Mouse (Mus musculus) leukemia stem cell, adult 10-12 weeks (primary cell): ENCODE measurements around the gene Ovol3. TPM values are rescaled to one million over a fixed set of nuclear protein-coding genes. Genes with fewer than 3 reads are reported as not detected.

Experiments used
- polyA plus RNA-seq: library from polyadenylated mRNA; stranded (reverse); fragments of >175 nt; gene quantifications from 2 replicates; pipeline ENCODE4 v1.2.3, GENCODE M21; 2012; ENCODE audit warnings: low replicate concordance

The Ovol3 gene
- not detected in 2 replicates for polyA plus RNA-seq

DNA sequence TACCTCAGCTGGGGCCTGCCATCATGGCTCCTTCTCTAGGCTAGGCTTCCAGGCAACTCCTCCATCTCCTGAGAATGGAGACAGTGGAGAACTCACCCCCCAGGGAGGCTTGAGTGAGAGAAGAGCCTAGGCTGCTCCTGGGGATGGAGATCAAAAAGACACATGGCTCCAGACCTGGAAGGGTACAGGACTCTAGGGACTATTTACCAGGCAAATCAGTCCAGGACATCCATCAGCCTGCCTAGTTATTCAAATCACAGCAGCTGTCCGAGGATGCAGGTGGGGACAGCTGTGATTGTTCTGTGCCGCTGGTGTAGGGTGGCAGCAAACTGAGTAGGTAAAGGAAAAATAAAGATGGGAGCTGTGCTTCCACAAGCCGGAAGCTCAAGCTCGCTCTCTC, at the start of gene Ovol3:
Gene Ovol3 (minus strand): TSS at position 101 of the 400 bp plus-strand sequence.

GRCm38 (mm10) chr7:30279951-30280669, 44.6 kb upstream of the Ovol3 start, which contains the start of the genes Thap8 and Wdr62:
Gene Thap8 (plus strand): TSS chr7:30280094.
Gene Wdr62 (minus strand): TSS chr7:30280419.

DNA sequence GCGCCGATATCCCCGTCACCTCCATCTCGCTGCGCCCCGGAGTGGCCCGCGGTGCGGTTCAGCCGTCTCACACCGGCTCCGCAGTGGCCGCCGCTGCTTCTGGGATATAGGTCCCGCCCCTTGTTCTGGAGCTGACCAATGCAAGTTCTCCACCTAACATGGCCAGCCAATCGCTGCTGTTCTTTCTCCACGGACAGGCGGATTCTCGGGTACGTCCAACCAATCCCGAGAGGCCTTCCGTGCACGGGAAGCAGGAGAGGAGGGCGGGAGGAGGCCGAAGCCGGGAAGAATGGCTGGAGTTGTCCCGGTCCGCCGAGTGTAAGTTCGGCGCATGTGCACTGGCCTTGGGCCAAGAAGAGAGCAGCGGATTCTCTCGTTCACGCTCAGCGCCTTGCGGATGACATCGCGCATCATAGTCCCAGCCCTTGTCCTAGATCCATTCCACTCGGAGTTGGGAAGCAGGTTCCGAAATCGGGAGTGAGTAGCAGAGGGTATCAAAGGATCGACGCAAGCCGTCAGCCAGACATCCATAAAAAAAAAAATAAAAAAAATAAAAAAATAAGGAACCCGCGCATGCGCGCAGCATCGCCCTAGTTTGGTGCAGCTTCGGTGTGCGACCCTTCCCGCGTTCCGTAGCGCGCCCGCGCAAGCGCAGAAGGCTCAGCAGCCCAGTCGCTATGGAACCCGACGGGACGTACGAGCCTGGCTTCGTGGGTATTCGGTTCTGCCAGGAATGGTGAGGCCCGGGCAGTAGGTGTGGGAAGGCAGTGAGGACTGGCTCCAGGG, 3.7 kb downstream of the Ovol3 start, which contains the start of the genes Polr2i and Tbcb:
Gene Polr2i (plus strand): TSS at position 280 of the 786 bp plus-strand sequence.
Gene Tbcb (minus strand): TSS at position 604 of the 786 bp plus-strand sequence.

GRCm38 (mm10) chr7:30198481-30198971, 37.0 kb downstream of the Ovol3 start, which contains the start of gene Capns1:
Gene Capns1 (minus strand): TSS chr7:30198811.

GRCm38 (mm10) chr7:30183879-30184289, 51.6 kb downstream of the Ovol3 start, which contains the start of gene Cox7a1:
Gene Cox7a1 (plus strand): TSS chr7:30184144.

Other genes starting within 250 kb of the Ovol3 start
- not detected in 2 replicates for gene Zfp14, start 184.3 kb downstream of the Ovol3 start, polyA plus RNA-seq
- gene Zfp82, start 162.8 kb downstream of the Ovol3 start, polyA plus RNA-seq: 0.14 and 0.46 TPM in 2 replicates
- gene Gm26920, start 145.3 kb downstream of the Ovol3 start, polyA plus RNA-seq: not detected in 2 replicates
- gene Zfp566, start 145.2 kb downstream of the Ovol3 start, polyA plus RNA-seq: 0.27 and 0.80 TPM in 2 replicates
- gene Zfp260, start 140.9 kb downstream of the Ovol3 start, polyA plus RNA-seq: 0.48 and 0.87 TPM in 2 replicates
- gene Zfp382, start 113.8 kb downstream of the Ovol3 start, polyA plus RNA-seq: 4.5 and 5.5 TPM in 2 replicates
- gene Zfp146, start 66.0 kb downstream of the Ovol3 start, polyA plus RNA-seq: 1.1 and 2.7 TPM in 2 replicates
- not detected in 2 replicates for gene Cox7a1, start 51.6 kb downstream of the Ovol3 start, polyA plus RNA-seq
- 94.0 and 122 TPM in 2 replicates for gene Capns1, start 36.9 kb downstream of the Ovol3 start, polyA plus RNA-seq
- 28.6 and 47.9 TPM in 2 replicates for gene Polr2i, start 3.8 kb downstream of the Ovol3 start, polyA plus RNA-seq
- gene Tbcb, start 3.5 kb downstream of the Ovol3 start, polyA plus RNA-seq: 10.1 and 15.2 TPM in 2 replicates
- 0.24 TPM in 1 of 2 replicates, not detected in the other for gene Thap8, start 44.4 kb upstream of the Ovol3 start, polyA plus RNA-seq
- gene Wdr62, start 44.7 kb upstream of the Ovol3 start, polyA plus RNA-seq: 22.7 and 114 TPM in 2 replicates
- 0.65 and 4.6 TPM in 2 replicates for gene Clip3, start 56.0 kb upstream of the Ovol3 start, polyA plus RNA-seq
- 91.3 and 100.0 TPM in 2 replicates for gene Alkbh6, start 73.0 kb upstream of the Ovol3 start, polyA plus RNA-seq
- gene Syne4, start 79.1 kb upstream of the Ovol3 start, polyA plus RNA-seq: 1.8 and 1.9 TPM in 2 replicates
- gene E130208F15Rik, start 86.0 kb upstream of the Ovol3 start, polyA plus RNA-seq: 0.96 and 1.7 TPM in 2 replicates
- 4.7 and 8.8 TPM in 2 replicates for gene Sdhaf1, start 88.2 kb upstream of the Ovol3 start, polyA plus RNA-seq
- gene Lrfn3, start 127.0 kb upstream of the Ovol3 start, polyA plus RNA-seq: 0.06 and 0.26 TPM in 2 replicates
- 9.6 and 46.1 TPM in 2 replicates for gene Tyrobp, start 178.0 kb upstream of the Ovol3 start, polyA plus RNA-seq
- gene Hcst, start 184.1 kb upstream of the Ovol3 start, polyA plus RNA-seq: 10.4 TPM in 1 of 2 replicates, not detected in the other
- gene Nfkbid, start 186.0 kb upstream of the Ovol3 start, polyA plus RNA-seq: 16.8 and 18.4 TPM in 2 replicates
- 1.1 and 1.3 TPM in 2 replicates for gene Aplp1, start 209.8 kb upstream of the Ovol3 start, polyA plus RNA-seq
- gene Kirrel2, start 222.0 kb upstream of the Ovol3 start, polyA plus RNA-seq: not detected in 2 replicates
- gene Nphs1, start 222.6 kb upstream of the Ovol3 start, polyA plus RNA-seq: 0.14 TPM in 1 of 2 replicates, not detected in the other